Mouse (Mus musculus) kidney, adult 9 months (tissue): ENCODE results near the gene Sgms1.
"Not testable (repeated sequence)": the region's sequence is repeated elsewhere in the genome, so short reads cannot be mapped to it uniquely, and the experiment has no call there.

Experiments used
- DNase-seq: peaks from one replicate; pipeline ENCODE4 v3.0.0; 2022

Sgms1 gene

DNA sequence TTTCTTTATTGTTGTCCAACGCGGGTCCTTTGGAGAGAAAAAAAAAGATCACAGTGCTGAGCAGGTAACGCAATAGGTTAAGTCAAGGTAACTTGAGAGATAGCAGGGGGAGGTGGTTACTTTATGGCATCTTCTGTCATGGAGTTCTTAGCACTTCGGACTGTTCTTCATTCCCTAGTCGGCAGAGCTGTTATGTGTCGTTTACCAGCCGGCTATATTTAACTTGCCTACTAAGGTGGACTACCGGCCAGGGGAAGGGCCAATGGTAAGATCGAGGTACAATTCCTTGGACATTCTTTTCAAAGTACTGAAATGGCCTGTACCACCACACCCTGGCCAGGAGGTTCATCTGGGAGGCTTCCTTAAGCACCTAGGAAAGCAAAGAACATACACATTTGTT lies 265.4 kb downstream of the Sgms1 start:
- DNase-seq = no peak

DNA sequence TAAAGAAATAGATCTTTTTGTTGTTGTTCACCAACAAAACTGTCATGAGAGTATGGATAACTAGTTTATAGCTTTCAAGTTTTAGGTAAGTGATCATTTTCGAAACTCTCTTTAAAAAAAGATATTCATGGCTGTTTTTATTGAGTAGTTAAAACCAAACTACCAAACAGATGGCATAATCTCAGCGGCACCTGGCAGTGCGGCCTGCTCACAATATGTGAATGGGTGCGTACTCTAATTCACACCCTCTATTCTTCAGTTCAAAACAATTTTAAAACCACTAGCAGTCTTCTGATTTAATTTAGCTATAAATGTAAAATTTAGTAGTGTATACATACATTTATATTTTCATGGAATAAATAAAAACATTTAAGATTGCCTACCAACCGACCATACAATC lies 266.3 kb downstream of the Sgms1 start:
- no peak for DNase-seq

DNA sequence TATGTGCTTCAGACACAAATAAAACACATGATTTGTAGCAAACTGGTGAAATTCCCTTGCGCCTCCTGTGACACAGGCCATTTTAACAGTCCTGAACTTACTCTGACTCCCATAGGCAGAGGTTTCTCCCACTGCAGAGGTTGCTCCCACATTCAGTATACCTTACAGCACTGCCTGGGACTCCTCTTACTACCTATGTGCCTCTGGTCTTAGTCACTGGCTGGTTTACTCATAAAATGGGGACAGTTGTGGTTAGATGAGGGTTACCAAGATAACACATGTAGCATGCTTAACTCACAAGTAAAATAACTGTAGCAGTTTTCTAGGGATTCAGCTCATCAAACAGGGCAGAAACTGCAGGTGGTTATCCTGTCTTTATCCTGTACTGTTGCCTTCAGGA lies 268.7 kb downstream of the Sgms1 start:
- no peak for DNase-seq

DNA sequence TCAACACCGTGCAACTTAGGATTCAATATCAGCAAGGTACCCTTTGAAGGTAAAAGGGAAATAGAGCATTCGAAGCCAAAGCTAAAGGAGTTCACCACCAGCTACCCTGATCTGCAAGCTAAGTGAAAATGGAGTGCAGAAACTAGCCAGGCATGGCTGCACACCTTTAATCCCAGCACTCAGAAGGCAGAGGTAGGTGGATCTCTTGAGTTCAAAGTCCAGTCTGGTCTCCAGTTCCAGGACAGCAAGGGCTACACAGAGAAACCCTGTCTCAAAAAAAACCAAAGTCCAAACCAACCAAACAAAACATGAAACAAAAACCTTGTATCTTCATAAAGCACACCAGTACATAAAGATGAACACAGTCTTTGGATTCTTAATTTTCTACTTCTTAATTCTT lies 269.8 kb downstream of the Sgms1 start:
- peak; percentile 90 for DNase-seq

DNA sequence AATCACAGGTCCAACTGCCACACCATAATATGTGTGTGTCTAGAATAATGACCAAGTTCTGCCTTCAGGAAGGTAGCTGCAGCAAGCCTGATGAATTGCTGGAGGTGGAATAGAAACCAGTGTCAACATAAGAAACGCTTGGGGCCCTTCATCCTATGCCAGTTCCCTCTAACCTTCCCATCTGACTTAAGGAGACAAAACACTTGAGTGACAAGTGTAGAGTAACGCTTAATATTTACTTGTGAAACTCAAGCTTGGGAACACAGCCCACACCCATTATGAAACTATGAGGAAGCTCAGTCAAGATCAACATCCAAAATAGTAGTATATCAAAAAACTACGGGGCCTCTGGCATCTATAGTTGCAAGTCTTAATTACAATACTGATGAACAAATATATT lies 271.0 kb downstream of the Sgms1 start:
- no peak for DNase-seq

DNA sequence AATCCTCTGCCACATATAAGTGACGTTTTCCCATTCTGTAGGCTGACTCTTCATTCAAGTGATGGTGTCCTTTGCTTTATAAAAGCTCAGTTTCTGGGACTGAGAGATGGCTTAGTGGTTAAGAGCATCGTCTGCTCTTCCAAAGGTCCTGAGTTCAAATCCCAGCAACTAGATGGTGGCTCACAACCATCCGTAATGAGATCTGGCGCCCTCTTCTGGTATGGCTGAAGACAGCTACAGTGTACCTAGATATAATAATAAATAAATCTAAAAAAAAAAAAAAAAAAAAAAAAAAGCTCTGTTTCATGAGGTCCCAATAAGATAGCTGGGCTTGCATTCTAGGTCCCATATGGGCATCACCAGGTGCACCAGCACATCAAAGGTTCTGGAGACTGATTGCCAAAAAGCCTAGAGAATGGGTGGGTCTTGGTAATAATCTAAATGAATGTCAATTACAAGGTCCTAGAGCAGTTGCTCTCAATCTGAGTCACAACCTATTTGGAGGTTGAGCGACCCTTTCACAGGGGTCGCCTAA lies 272.0 kb downstream of the Sgms1 start:
- no peak for DNase-seq

DNA sequence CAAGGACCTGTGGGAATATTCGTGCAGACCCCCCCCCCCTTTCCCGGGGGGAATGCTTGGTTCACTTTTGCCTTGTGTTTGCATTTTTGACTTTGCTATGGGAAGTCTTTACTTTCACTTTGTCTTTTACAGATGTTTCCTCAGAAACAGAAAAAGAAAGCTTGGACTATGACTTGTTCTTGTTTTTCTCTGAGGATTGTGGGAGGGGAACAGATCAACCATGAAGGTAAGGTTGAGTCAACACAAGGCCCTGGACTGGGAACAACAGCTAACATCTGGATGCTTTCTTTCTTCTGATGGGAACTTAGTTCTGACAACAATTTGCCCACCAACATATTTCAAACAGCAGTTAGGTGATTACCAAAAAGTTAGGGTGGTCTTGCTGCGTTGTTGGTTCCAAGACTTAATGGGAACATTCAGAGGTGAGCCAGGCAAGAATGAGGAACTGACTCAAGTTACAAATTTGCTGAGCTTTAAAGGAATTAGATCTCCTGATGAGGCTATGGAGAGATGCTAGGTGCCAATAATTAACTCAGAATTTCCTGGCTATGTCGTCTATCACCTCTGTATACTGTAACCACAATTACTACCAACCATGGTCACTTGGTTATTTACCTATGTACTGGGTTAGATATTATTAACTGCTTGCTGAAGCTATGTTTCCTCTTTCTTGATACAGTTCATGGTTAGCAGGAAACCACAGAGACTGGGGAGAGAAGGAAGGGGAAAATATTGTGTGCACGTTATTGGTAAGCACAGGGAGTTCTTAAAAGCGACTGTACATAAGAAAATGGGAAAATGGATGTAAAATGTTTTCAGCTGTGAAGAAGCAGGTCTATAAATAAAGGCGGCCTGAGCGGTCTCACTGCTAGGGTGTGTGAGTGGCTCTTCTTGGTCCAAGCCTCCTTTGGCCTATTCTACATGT lies 277.4 kb downstream of the Sgms1 start:
- DNase-seq = peak; percentile 42

DNA sequence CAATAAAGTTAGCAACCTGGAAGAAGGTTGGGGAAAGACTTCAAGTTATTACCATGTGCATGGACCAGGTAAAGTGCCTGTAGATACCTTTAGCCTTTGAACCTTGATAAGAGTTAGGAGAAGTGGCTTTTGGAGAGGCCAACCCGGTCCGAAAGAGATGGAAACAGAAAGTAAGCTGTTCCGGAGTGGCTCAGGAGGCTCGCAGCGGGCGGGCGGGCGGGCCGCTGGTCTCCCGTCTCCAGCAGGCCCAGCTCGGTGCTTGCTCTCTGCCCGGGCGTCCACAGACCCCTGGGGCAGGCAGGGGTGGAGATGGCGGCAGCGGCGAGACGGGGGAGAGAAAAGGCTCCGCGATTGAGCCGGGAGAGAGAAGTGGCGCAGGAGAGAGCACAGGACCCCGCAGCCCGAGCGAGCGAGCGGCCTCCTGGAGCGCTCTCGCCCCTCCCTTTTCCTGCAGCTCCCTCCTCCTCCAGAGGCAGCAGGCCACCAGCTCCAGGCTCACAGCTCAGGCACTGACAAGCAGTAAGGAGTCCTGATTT lies 281.7 kb downstream of the Sgms1 start, which contains the start of gene Asah2:
Asah2 (minus strand) TSS at position 441 of the 536 bp plus-strand sequence.
- DNase-seq = peak; percentile 84

DNA sequence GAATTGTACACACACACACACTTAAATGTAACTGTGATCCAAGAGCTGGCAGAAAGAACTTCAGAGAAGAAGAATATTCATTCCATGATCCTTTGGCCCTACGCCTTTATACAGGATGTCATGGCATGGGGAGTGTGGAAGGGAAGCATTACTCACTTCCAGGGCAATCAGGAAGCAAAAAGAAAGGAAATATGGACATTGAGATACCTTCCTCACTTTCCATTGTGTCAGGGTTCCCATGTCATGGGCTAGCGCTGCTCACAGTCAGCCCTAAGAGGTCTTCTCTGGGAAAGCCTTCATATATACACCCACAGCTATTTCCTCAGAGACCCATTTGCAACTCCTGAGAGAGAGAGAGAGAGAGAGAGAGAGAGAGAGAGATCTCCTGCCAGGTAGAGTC lies 282.8 kb downstream of the Sgms1 start:
- DNase-seq = no peak

DNA sequence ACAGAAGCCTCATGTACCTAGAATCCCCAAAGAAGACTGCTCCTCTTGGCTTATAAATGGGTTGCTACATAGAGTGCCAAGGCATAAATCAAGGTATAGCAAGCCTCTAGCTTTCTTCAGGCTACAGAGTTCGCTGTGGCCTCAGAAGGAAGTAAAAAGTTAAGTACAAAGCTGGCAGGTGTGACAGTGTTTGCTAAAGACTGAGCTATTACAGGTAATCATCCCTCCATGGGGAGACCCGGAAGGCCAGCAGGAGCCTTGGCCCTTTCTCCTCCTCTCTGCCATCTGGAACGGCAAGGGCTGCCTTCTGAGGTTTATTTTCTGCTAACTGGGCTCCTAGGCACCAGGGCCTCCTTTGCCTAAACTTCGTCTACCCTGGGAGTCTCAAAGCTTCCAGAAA lies 285.3 kb downstream of the Sgms1 start:
- no peak for DNase-seq

DNA sequence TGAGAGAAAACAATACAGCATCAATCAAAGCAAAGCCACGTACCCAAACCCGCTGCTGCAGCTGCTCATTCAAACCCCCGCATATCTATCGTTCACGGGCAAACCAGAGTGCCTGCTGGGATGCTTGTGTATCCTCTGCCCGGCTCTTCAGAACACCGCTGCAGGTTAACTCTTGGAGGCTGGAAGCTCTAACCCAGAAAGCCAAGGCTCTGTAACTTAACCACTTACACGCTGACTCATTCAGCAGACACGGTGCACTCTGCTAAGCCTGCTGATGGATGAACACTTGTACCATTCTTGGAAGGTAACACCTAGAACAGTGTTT lies 286.6 kb downstream of the Sgms1 start:
- DNase-seq = no peak

DNA sequence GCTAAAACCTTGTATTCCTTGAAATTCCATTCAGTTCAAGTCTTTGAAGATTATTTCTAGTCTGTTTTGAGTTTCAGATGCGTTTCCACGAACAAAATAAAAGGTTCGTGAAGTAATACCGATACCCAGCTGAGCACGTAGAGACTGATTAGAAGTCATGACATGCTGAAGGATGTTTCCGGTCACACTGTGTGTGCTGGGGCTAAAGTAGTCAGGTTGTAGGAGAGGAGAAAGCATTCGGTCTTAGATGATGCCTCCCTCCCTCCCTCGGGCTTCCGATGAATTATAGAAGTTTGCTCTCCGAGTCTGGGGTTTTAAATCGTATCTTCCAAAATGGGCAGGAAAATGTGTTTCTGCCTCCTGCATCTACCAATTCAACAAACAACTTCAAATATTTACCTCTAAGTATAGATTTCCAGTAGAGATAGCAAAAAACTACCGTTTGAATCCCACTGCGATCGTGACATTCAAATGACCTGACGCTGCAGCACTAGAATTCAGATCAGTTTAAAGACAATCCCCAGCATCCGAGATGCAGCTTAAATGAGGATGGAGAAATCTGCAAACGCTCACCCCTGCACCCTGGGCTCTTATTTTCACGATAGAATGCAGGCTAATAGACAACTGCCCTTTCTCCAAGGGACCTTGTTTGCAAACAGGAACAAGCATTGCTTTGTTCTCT lies 287.1 kb downstream of the Sgms1 start:
- DNase-seq = no peak

DNA sequence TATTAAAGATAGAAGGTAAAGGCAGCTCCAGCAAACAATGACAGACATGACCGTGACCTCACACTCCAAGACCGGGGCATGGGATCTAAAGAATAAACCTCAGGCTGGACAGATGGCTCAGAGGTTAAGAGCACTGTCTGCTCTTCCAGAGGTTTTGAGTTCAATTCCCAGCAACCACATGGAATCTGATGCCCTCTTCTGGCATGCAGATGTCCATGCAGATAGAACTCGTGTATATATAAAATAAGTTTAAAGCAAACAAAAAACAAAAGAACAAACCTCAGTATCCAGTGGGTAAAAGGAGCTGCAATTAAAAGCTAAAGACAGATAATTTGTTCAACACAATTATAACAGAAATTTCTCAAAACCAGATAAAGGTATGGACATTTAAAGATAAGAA lies 290.9 kb downstream of the Sgms1 start:
- DNase-seq = no peak

DNA sequence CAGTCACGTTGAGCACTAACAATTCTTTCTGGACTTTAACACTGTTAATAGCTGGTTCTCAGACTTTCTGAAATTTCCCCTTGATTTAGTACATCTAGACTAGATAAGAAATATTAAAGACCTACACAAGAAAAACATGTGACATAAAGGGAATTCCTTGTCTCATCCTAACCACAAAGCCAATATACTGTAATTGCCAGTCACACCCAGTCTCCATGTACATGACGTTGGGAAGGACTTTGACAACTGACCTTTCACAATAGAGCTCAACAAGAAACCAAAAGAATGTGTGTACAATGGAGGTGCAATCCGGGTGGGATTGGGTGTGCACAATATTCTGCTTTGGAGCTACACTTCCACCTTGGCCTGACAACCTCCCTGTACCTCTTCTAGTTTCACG lies 297.2 kb downstream of the Sgms1 start:
- DNase-seq = no peak

DNA sequence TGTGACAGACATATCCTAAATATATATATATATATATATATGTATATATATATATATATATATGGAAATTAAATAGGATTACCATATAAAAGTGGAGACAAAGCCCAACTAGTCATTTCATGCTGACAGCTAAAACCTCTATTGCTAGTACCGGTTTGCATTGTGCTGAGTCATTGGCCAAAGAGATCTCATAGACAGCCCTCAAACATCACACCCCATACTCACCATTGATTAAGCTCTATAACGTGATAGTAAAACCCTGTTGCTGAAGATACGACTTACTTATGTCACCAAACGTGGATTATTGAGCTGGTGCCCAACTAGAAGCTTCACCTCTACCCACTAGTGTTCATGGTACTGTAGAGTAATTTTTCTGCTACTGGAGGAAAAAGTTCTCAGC lies 298.7 kb downstream of the Sgms1 start:
- DNase-seq = no peak

DNA sequence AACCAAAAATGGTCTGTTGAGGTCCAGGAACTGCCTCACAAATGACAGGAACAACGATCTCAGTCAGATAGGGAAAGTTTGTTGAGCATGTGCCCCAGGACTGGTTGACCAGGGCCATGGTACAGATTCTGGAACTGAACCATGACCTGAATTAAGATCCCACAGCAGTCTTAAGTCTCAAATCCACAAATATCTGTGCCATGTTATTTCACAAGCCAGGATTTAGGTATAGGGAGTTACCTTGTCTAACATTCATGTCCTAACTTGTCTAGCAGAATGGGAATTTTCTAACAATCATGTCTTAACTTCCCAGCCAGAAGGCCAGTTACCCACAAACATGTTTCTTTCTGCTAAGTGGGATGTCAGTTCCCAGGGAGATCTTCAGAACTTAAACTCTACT lies 300.9 kb downstream of the Sgms1 start:
- DNase-seq = no peak

DNA sequence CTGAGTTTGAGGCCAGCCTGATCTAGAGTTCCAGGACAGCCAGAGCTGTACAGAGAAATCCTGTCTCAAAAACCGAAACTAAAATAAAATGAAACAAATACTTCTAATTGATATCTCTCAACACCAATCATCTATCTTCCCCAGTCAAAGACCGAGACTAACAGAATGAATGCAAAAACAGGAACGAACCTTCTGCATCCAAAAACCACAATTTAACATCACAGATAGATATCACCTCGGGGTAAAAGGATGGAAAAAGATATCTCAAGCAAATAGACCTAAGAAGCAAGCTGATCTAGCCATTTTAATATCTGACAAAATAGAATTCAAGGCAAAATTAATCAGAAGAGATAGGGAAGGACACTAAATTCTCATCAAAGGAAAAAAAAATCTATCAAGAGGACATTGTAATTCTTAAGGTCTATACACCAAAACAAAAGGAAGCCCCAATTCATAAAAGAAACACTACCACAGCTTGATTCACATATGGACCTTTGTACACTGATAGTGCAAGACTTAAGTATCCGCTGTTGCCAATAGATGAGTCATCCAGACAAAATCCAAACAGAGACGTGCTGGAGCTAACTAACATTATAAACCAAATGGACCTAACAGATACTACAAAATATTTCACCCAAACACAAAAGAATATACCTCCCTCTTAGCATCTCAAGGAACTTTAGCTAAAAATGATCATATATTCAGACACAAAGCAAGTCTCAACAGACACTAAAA lies 301.6 kb downstream of the Sgms1 start:
- DNase-seq = no peak

DNA sequence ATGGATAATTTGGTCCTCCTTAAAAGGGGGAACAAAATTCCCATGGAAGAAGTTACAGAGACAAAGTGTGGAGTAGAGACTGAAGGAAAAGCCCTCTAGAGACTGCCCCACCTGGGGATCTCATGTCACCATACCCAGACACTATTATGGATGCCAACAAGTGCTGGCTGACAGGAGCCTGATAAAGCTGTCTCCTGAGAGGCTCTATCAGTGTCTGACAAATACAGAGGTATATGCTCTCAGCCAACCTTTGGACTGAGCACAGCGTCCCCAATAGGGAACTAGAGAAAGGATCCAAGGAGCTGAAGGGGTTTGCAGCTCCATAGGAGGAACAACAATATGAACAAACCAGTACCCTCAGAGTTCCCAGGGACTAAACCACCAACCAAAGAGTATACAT lies 304.7 kb downstream of the Sgms1 start:
- DNase-seq = not testable (repeated sequence)
